Comparison of ENCODE assay signal across 26 mouse cellular contexts in the genomic region with DNA sequence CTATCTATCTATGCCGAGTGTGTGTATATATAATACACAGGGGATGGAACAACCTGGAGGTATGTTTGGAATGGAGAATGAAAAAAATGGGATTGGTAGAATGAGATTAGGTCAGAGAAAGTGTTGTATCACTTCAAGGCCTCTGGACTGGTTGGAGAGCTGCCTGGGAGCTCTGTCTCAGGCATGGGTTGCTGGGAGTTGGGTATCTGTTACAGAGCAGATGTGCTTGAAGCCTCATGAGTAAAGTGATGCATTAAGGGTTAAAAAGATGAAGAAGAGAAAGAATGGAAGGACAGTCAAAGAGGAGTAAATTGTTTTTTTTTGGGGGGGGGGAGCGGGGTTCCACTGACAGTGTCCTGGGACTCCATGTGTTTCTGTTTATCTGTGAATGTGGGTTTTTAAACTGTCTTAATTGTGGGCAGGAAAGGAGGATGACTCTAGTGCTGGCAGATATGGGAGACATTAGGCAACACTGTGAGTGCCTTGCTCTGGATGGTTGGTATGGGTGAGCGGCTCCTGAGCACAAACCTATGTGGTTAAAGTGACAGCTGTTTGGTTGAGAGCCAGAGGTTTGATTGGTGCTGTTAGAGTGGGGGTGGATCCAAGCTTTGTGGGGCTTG.
A peak's percentile ranks its signal among the peaks of the same experiment; 100 is the strongest.
DNase-seq lines count a peak whose midpoint lies in the region; ATAC-seq and TF ChIP-seq lines count a peak whose summit lies in the region.
"Had no signal": no experiment of that assay in that cellular context is flagged by ENCODE, and none has a peak within 500 bp of the region (broad histone marks: within the 10 kb centered on the region; RNA-seq: fewer than 3 reads in every experiment).

No protein-coding gene starts in this region.

- no peak; the same call in 1 of the 2 replicates for TF ChIP-seq RAD21 in MEL (IDR thresholded peaks at IDR 0.05; ENCODE audit: low read depth, low read length)

- no peak for TF ChIP-seq CTCF in MEL (IDR thresholded peaks at IDR 0.05 in 2 of 3, conservative IDR thresholded peaks at IDR 0.05 in 1 of 3; ENCODE audit: control insufficient read depth in 1 of 3, insufficient read depth in 1 of 3, low read depth in 2 of 3, low read length in 3 of 3, poor library complexity in 1 of 3, severe bottlenecking in 1 of 3)

- TF ChIP-seq POLR2A in MEL (IDR thresholded peaks at IDR 0.05; ENCODE audit: control insufficient read depth in 1 of 2, insufficient read depth in 1 of 2, low read depth in 1 of 2, low read length in 2 of 2, poor library complexity in 1 of 2): no peak
- TF ChIP-seq POLR2A in myocyte (IDR thresholded peaks at IDR 0.05; ENCODE audit: insufficient read length, low read depth): no peak

- H3ac ChIP-seq in myocyte (ENCODE audit: control insufficient read depth, insufficient read length): no peak overlapping the region

- H3K27me3 ChIP-seq in MEL (ENCODE audit: control insufficient read depth in 1 of 2, insufficient read depth in 2 of 2, low read length in 2 of 2): no peaks in the 10 kb centered on the region
- no peaks in the 10 kb centered on the region for H3K27me3 ChIP-seq in myocyte (ENCODE audit: control insufficient read depth, insufficient read depth, insufficient read length)
- H3K27me3 ChIP-seq in hindbrain, embryonic 12.5 days: no peaks in the 10 kb centered on the region
- H3K27me3 ChIP-seq: forebrain, embryonic 13.5 days; heart, embryonic 13.5 days; neural tube, embryonic 12.5 days; stomach, embryonic 15.5 days had no signal

- 89% methylated on average over 3 of the region's 3 CpGs for WGBS in hindbrain, embryonic 12.5 days

- peak; percentile 77 for ATAC-seq in granulocyte monocyte progenitor cell, adult 5-6 weeks (replicated peaks; ENCODE audit: poor library complexity, severe bottlenecking)
- ATAC-seq in hindbrain, embryonic 12.5 days (ENCODE audit: low FRiP score): no peak
- ATAC-seq: activated CD4-positive, CD25-positive, alpha-beta regulatory T cell, adult 4 months; forebrain, embryonic 13.5 days; hindbrain, embryonic 16.5 days; midbrain, embryonic 16.5 days had no signal

- H3K79me2 ChIP-seq in MEL (ENCODE audit: control insufficient read depth, insufficient read depth, low read length, poor library complexity) (no peaks in the 10 kb centered on the region), myocyte (ENCODE audit: control insufficient read depth, insufficient read depth) (no peaks in the 10 kb centered on the region)

- peaks cover 0 to 36% of the 10 kb centered on the region in 2 experiments; a peak in 2 of 4 replicates for H3K36me3 ChIP-seq in MEL (ENCODE audit: control insufficient read depth in 1 of 2, insufficient read depth in 2 of 2, low read length in 2 of 2)
- no peaks in the 10 kb centered on the region for H3K36me3 ChIP-seq in myocyte (ENCODE audit: control insufficient read depth, insufficient read depth)
- no peaks in the 10 kb centered on the region for H3K36me3 ChIP-seq in hindbrain, embryonic 12.5 days
- H3K36me3 ChIP-seq: heart, embryonic 13.5 days; hindbrain, embryonic 10.5 days; neural tube, embryonic 12.5 days; stomach, embryonic 15.5 days had no signal

- H3K9me3 ChIP-seq in MEL (replicated peaks; ENCODE audit: insufficient read depth, low read length): no peaks in the 10 kb centered on the region
- no peaks in the 10 kb centered on the region for H3K9me3 ChIP-seq in hindbrain, embryonic 12.5 days (replicated peaks)
- H3K9me3 ChIP-seq: forebrain, embryonic 13.5 days; heart, embryonic 13.5 days; hindbrain, embryonic 10.5 days; neural tube, embryonic 12.5 days; stomach, embryonic 15.5 days had no signal

- H3K4me1 ChIP-seq in MEL (ENCODE audit: control insufficient read depth in 1 of 2, insufficient read depth in 2 of 2, low read length in 2 of 2): peaks cover 18 to 33% of the 10 kb centered on the region in 2 experiments
- H3K4me1 ChIP-seq in hindbrain, embryonic 12.5 days: no peaks in the 10 kb centered on the region
- H3K4me1 ChIP-seq: forebrain, embryonic 13.5 days; heart, embryonic 13.5 days; hindbrain, embryonic 10.5 days; neural tube, embryonic 12.5 days; stomach, embryonic 15.5 days had no signal

- H3K4me3 ChIP-seq in MEL (ENCODE audit: control insufficient read depth in 1 of 2, insufficient read depth in 1 of 2, low read depth in 2 of 2, low read length in 2 of 2) (no peak overlapping the region), myocyte (no peak overlapping the region)
- no peak overlapping the region for H3K4me3 ChIP-seq in hindbrain, embryonic 12.5 days
- H3K4me3 ChIP-seq: forebrain, embryonic 13.5 days; heart, adult 2 months; heart, embryonic 13.5 days; hindbrain, embryonic 10.5 days; neural tube, embryonic 12.5 days; stomach, embryonic 15.5 days had no signal

- H3K4me2 ChIP-seq in myocyte (ENCODE audit: low read depth): no peak overlapping the region
- no peak overlapping the region for H3K4me2 ChIP-seq in hindbrain, embryonic 12.5 days (replicated peaks)
- H3K4me2 ChIP-seq: forebrain, embryonic 13.5 days; heart, embryonic 13.5 days; lung, embryonic 14.5 days; midbrain, embryonic 11.5 days; neural tube, embryonic 12.5 days; stomach, embryonic 15.5 days had no signal

- DNase-seq in 416B (ENCODE audit: low read depth) (peak; percentile 4), MEL (ENCODE audit: low read depth, low spot score) (peak; percentile 86)
- no peak for DNase-seq in kidney, adult 11 months
- DNase-seq: adrenal gland, adult 8-10 months; cerebellum, adult 8-10 months; cerebellum, postnatal 25 days; gastrocnemius, postnatal 25 days; heart, adult 2 months; heart, postnatal 10 days; kidney, adult 8-10 months; kidney, postnatal 10 days; lung, embryonic 14.5 days; lung, postnatal 14 days; right cerebral cortex, adult 18-20 months had no signal

- no peak overlapping the region for H3K9ac ChIP-seq in MEL (ENCODE audit: control insufficient read depth, low read depth, low read length, poor library complexity, severe bottlenecking)
- no peak overlapping the region for H3K9ac ChIP-seq in hindbrain, embryonic 12.5 days
- H3K9ac ChIP-seq: forebrain, embryonic 13.5 days; heart, embryonic 13.5 days; lung, embryonic 14.5 days; neural tube, embryonic 12.5 days; stomach, embryonic 15.5 days had no signal

- H3K27ac ChIP-seq in MEL (ENCODE audit: control insufficient read depth, low read depth, low read length): peak overlapping the region; percentile 84
- no peak overlapping the region for H3K27ac ChIP-seq in hindbrain, embryonic 12.5 days
- H3K27ac ChIP-seq: forebrain, embryonic 13.5 days; heart, adult 2 months; heart, embryonic 13.5 days; hindbrain, embryonic 10.5 days; neural tube, embryonic 12.5 days; stomach, embryonic 15.5 days had no signal

- peak; percentile 85 to 92 for TF ChIP-seq EP300 in MEL (IDR thresholded peaks at IDR 0.05; ENCODE audit: low read depth in 1 of 2, low read length in 2 of 2)

TF ChIP-seq in MEL, 35 proteins besides CTCF, POLR2A, EP300 and RAD21 (continues in another document):
- TF ChIP-seq ELF1 (IDR thresholded peaks at IDR 0.05; ENCODE audit: low read depth, low read length) (no peak), CHD1 (IDR thresholded peaks at IDR 0.05; ENCODE audit: low read depth, low read length) (no peak), NRF1 (IDR thresholded peaks at IDR 0.05; ENCODE audit: insufficient read depth, low read depth, low read length, poor library complexity, severe bottlenecking) (no peak), KAT2A (conservative IDR thresholded peaks at IDR 0.05; ENCODE audit: low read depth, low read length) (peak; percentile 29; the same call in 1 of the 2 replicates), USF1 (IDR thresholded peaks at IDR 0.05; ENCODE audit: low read depth, low read length) (no peak), TCF12 (IDR thresholded peaks at IDR 0.05; ENCODE audit: low read depth, low read length) (peak; percentile 75; the same call in 1 of the 2 replicates), MAFK (IDR thresholded peaks at IDR 0.05; ENCODE audit: borderline replicate concordance, low read depth, low read length) (no peak), ETS1 (IDR thresholded peaks at IDR 0.05; ENCODE audit: low read depth, low read length) (peak; percentile 92), MEF2A (IDR thresholded peaks at IDR 0.05; ENCODE audit: extremely low read depth, insufficient replicate concordance, low read depth, low read length, poor library complexity, severe bottlenecking) (no peak), ZNF384 (IDR thresholded peaks at IDR 0.05; ENCODE audit: low read depth, low read length) (peak; percentile 75), MAZ (IDR thresholded peaks at IDR 0.05; ENCODE audit: low read depth, low read length) (peak; percentile 82), RCOR1 (IDR thresholded peaks at IDR 0.05; ENCODE audit: low read depth, low read length) (peak; percentile 83), ZC3H11A (IDR thresholded peaks at IDR 0.05; ENCODE audit: low read depth, low read length) (no peak), CHD2 (IDR thresholded peaks at IDR 0.05; ENCODE audit: low read length) (peak; percentile 29; the same call in 1 of the 2 replicates)

TF ChIP-seq in myocyte, 11 proteins besides CTCF, POLR2A, EP300 and RAD21:
- TF ChIP-seq CEBPB (IDR thresholded peaks at IDR 0.05; ENCODE audit: insufficient read depth, poor library complexity, severe bottlenecking) (peak; percentile 64; the same call in 1 of the 2 replicates), REST (IDR thresholded peaks at IDR 0.05; ENCODE audit: insufficient read depth, insufficient read length) (no peak), E2F4 (IDR thresholded peaks at IDR 0.05; ENCODE audit: insufficient read depth) (no peak), POLR2AphosphoS2 (IDR thresholded peaks at IDR 0.05; ENCODE audit: insufficient read length, low read depth) (no peak), MYOG (IDR thresholded peaks at IDR 0.05; ENCODE audit: control insufficient read depth in 1 of 3, insufficient read depth in 1 of 3, insufficient read length in 2 of 3, low read depth in 2 of 3) (no peak), TCF3 (IDR thresholded peaks at IDR 0.05; ENCODE audit: insufficient read length, low read depth) (no peak), SRF (IDR thresholded peaks at IDR 0.05; ENCODE audit: control insufficient read depth, insufficient read length, low read depth) (no peak), MYOD1 (IDR thresholded peaks at IDR 0.05; ENCODE audit: control insufficient read depth in 1 of 3, insufficient read length in 2 of 3, low read depth in 2 of 3) (no peak)
